Mouse (Mus musculus) limb, embryonic 13.5 days (tissue): ENCODE measurements at regions not wholly inside any gene's neighbourhood (a gene's known extent, or its start where the extent isn't known, plus 50 kb on each side); places are given as distances from the start of the nearest gene placed in this dataset.
A peak's percentile ranks its signal among the peaks of the same experiment; 100 is the strongest.

Experiments
- ATAC-seq: fragments of 200-750 bp; cut with Nextera tagmentation; 2 replicates; pipeline ENCODE4 v1.8.0; 2017; ENCODE audit warnings: low read depth, moderate number of reproducible peaks, moderate TSS enrichment; ENCODE audit not compliant: low FRiP score
- H3K27ac ChIP-seq: fragments of 300-500 bp; sonication (generic); 2 replicates; pipeline ENCODE4 v1.5.1; 2015; ENCODE audit warnings: inconsistent platforms, mild to moderate bottlenecking, moderate library complexity
- H3K27me3 ChIP-seq: fragments of 300-500 bp; sonication (generic); 2 replicates; pipeline ENCODE4 v1.6.1; 2015; ENCODE audit warnings: mild to moderate bottlenecking, inconsistent platforms
- H3K36me3 ChIP-seq: fragments of 300-500 bp; sonication (generic); 2 replicates; pipeline ENCODE4 v1.6.1; 2015; ENCODE audit warnings: inconsistent platforms, mild to moderate bottlenecking, moderate library complexity
- H3K4me1 ChIP-seq: fragments of 300-500 bp; sonication (generic); 2 replicates; pipeline ENCODE4 v1.6.1; 2015; ENCODE audit warnings: inconsistent platforms
- H3K4me2 ChIP-seq: fragments of 300-500 bp; sonication (generic); replicated peaks from 2 replicates; pipeline ENCODE4 v1.6.1; 2015; ENCODE audit warnings: inconsistent platforms, mild to moderate bottlenecking, moderate library complexity
- H3K4me3 ChIP-seq: fragments of 300-500 bp; sonication (generic); 2 replicates; pipeline ENCODE4 v1.5.1; 2015; ENCODE audit warnings: moderate library complexity, mild to moderate bottlenecking, inconsistent platforms
- H3K9ac ChIP-seq: fragments of 300-500 bp; sonication (generic); 2 replicates; pipeline ENCODE4 v1.6.1; 2015; ENCODE audit warnings: mild to moderate bottlenecking, inconsistent platforms
- H3K9me3 ChIP-seq: fragments of 300-500 bp; sonication (generic); 2 replicates; pipeline ENCODE4 v1.6.1; 2016; ENCODE audit warnings: inconsistent platforms
- WGBS: fragments of 180-500 bp; shearing (Covaris S2); methylation state at CpG from one replicate; pipeline ENCODE4 v1.1.7; 2015; 5-methylcytosine and 5-hydroxymethylcytosine counted together

- no peaks in the 10 kb centered on the region for H3K4me1 ChIP-seq
- H3K27ac ChIP-seq: no peak overlapping the region
- H3K4me2 ChIP-seq: no peak overlapping the region
- H3K36me3 ChIP-seq: no peaks in the 10 kb centered on the region
- no peak overlapping the region for H3K4me3 ChIP-seq
- H3K27me3 ChIP-seq: peaks cover 11% of the 10 kb centered on the region
- ATAC-seq: no peak
- H3K9ac ChIP-seq: no peak overlapping the region
- H3K9me3 ChIP-seq: no peaks in the 10 kb centered on the region
- WGBS: 90% methylated on average over 1 of the region's 1 CpGs
Measured at GRCm38 (mm10) chr14:71666656-71667055, 825.0 kb downstream of the Gm9195 start.

DNA sequence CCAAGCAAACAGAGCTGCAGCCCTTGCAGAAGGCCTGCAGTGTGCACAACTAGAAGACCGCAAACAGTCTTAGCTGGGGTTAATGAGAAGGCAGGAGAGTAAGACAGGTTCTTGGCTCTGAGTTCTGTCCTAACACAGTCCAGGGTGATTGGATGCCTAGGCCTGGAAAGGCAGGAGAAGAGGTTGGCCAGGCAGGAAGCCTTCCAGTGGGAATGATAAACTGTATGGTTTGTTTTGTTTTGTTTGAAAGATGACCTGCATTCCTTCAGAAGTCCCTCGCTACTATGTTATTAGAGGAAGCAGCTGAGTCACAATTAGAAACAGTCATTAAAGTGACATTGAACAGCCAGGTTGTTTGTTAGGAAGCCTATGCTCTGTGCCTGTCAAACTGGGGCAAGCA is 831.5 kb downstream of the Gm9195 start:
- H3K27me3 ChIP-seq: no peaks in the 10 kb centered on the region
- H3K36me3 ChIP-seq: no peaks in the 10 kb centered on the region
- no peaks in the 10 kb centered on the region for H3K9me3 ChIP-seq
- no peak overlapping the region for H3K4me2 ChIP-seq
- no peak overlapping the region for H3K9ac ChIP-seq
- no peaks in the 10 kb centered on the region; the same call in 1 of the 2 replicates for H3K4me1 ChIP-seq
- H3K4me3 ChIP-seq: no peak overlapping the region
- 34% methylated on average over 2 of the region's 2 CpGs for WGBS
- H3K27ac ChIP-seq: no peak overlapping the region
- ATAC-seq: no peak

GRCm38 (mm10) chr14:71654785-71655627 is 836.6 kb downstream of the Gm9195 start:
- Histone ChIP-seq H3K27ac (no peak overlapping the region), H3K27me3 (no peaks in the 10 kb centered on the region), H3K36me3 (no peaks in the 10 kb centered on the region), H3K4me2 (no peak overlapping the region), H3K4me1 (peaks cover 5% of the 10 kb centered on the region), H3K4me3 (no peak overlapping the region), H3K9me3 (no peaks in the 10 kb centered on the region), H3K9ac (no peak overlapping the region)
- 30% methylated on average over 3 of the region's 3 CpGs for WGBS
- ATAC-seq: peak; percentile 91

DNA sequence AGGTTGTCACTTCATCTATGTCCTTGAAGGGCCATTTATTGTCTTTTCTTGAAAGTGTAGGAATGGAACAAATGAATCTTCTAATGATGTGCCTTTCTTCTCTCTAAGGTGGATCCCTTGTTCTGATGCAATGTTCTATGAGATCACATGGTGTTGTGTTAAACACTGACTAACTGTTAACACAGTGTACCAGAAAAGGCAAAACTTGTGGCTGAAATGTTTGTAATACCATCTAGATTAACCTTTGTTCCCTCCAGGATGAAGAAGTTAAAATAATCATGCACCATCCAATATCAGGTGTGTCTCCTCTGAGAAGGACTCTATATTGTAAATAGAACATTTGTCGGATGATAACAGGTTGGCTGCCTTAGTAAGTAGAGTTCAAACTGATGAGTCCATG is 849.1 kb downstream of the Gm9195 start:
- Histone ChIP-seq H3K4me3 (no peak overlapping the region), H3K4me1 (no peaks in the 10 kb centered on the region), H3K9ac (no peak overlapping the region), H3K9me3 (no peaks in the 10 kb centered on the region), H3K27me3 (no peaks in the 10 kb centered on the region), H3K4me2 (no peak overlapping the region), H3K27ac (no peak overlapping the region), H3K36me3 (no peaks in the 10 kb centered on the region)
- ATAC-seq: no peak
- 95% methylated on average over 1 of the region's 1 CpGs for WGBS

DNA sequence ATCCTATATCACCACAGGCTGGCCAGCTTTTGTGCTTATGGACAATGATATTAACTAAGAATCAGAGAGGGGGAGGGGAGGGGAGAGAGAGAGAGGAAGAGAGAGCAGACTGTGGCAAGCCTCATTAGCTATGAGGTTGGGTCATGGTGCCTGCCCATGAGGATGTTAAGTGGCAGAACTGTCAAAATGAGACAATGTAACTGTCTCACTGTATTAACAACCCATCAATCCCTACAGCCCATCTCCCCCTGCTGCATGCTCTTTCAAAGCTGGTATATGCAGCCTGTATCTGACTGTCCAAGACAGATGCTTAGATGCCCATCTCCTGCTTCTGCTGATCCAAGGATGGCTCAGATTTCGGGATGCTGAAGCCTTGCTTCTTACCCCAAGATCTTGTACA is 852.6 kb downstream of the Gm9195 start:
- no peaks in the 10 kb centered on the region for H3K36me3 ChIP-seq
- no peak for ATAC-seq
- WGBS: 77% methylated on average over 1 of the region's 1 CpGs

GRCm38 (mm10) chr14:71635091-71635490 is 856.5 kb downstream of the Gm9195 start:
- ATAC-seq: no peak
- Histone ChIP-seq H3K27me3 (no peaks in the 10 kb centered on the region), H3K9me3 (no peaks in the 10 kb centered on the region), H3K4me1 (no peaks in the 10 kb centered on the region), H3K4me3 (no peak overlapping the region), H3K27ac (no peak overlapping the region), H3K4me2 (no peak overlapping the region), H3K36me3 (no peaks in the 10 kb centered on the region), H3K9ac (no peak overlapping the region)
- WGBS: 86% methylated on average over 1 of the region's 1 CpGs

More for the DNA sequence above, 852.6 kb downstream of the Gm9195 start:
- Histone ChIP-seq H3K4me2 (no peak overlapping the region), H3K27me3 (no peaks in the 10 kb centered on the region), H3K4me3 (no peak overlapping the region), H3K27ac (no peak overlapping the region), H3K4me1 (no peaks in the 10 kb centered on the region), H3K9me3 (no peaks in the 10 kb centered on the region), H3K9ac (no peak overlapping the region)

GRCm38 (mm10) chr14:71609698-71610301 is 881.8 kb downstream of the Gm9195 start:
- Histone ChIP-seq H3K9me3 (no peaks in the 10 kb centered on the region), H3K9ac (no peak overlapping the region), H3K27ac (no peak overlapping the region), H3K4me1 (no peaks in the 10 kb centered on the region), H3K36me3 (no peaks in the 10 kb centered on the region), H3K27me3 (no peaks in the 10 kb centered on the region), H3K4me2 (no peak overlapping the region), H3K4me3 (no peak overlapping the region)
- WGBS: 80% methylated on average over 4 of the region's 4 CpGs
- ATAC-seq: no peak

GRCm38 (mm10) chr14:71603710-71604109 is 887.9 kb downstream of the Gm9195 start:
- ATAC-seq: no peak
- H3K36me3 ChIP-seq: no peaks in the 10 kb centered on the region
- no peak overlapping the region for H3K9ac ChIP-seq
- no peak overlapping the region for H3K4me3 ChIP-seq
- no peak overlapping the region for H3K4me2 ChIP-seq
- no peak overlapping the region for H3K27ac ChIP-seq
- WGBS: 91% methylated on average over 2 of the region's 2 CpGs
- H3K9me3 ChIP-seq: no peaks in the 10 kb centered on the region
- no peaks in the 10 kb centered on the region for H3K4me1 ChIP-seq
- no peaks in the 10 kb centered on the region for H3K27me3 ChIP-seq

GRCm38 (mm10) chr14:71597859-71598258 is 893.8 kb downstream of the Gm9195 start:
- no peaks in the 10 kb centered on the region for H3K9me3 ChIP-seq
- ATAC-seq: no peak

GRCm38 (mm10) chr14:71588694-71589240 is 902.9 kb downstream of the Gm9195 start:
- WGBS: 61% methylated on average over 1 of the region's 1 CpGs
- no peaks in the 10 kb centered on the region for H3K27me3 ChIP-seq
- H3K36me3 ChIP-seq: no peaks in the 10 kb centered on the region
- H3K4me1 ChIP-seq: no peaks in the 10 kb centered on the region
- no peak overlapping the region for H3K4me2 ChIP-seq
- no peak overlapping the region for H3K27ac ChIP-seq
- no peak overlapping the region for H3K4me3 ChIP-seq
- no peak for ATAC-seq
- H3K9me3 ChIP-seq: no peaks in the 10 kb centered on the region
- no peak overlapping the region for H3K9ac ChIP-seq

More at GRCm38 (mm10) chr14:71597859-71598258, 893.8 kb downstream of the Gm9195 start:
- Histone ChIP-seq H3K36me3 (no peaks in the 10 kb centered on the region), H3K9ac (no peak overlapping the region), H3K4me2 (no peak overlapping the region), H3K27ac (no peak overlapping the region), H3K27me3 (no peaks in the 10 kb centered on the region), H3K4me3 (no peak overlapping the region), H3K4me1 (no peaks in the 10 kb centered on the region)
- WGBS: 77% methylated on average over 3 of the region's 3 CpGs

DNA sequence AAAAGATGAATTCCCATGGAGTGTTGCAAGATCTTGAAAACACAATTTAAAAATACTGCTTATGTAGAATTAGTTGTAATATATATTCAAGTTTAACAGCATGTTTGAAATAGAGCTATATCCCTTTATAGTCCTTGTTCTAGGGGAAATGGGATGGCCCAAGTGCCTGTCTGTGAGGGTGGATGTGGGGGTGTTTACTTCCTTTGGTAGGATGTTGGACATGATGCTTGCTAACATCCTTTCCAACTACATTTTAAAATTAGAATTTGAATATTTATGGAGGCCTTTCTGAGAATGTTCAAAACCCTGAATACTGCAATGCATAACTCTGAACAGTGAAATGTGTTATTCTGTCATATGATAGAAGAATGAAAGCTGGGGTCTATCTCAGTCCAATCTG is 903.6 kb downstream of the Gm9195 start:
- H3K4me1 ChIP-seq: no peaks in the 10 kb centered on the region
- H3K27me3 ChIP-seq: no peaks in the 10 kb centered on the region
- H3K4me3 ChIP-seq: no peak overlapping the region
- no peaks in the 10 kb centered on the region for H3K9me3 ChIP-seq
- H3K36me3 ChIP-seq: no peaks in the 10 kb centered on the region
- no peak overlapping the region for H3K9ac ChIP-seq
- no peak overlapping the region for H3K4me2 ChIP-seq
- no peak for ATAC-seq
- H3K27ac ChIP-seq: no peak overlapping the region

- H3K4me1 ChIP-seq: no peaks in the 10 kb centered on the region
- H3K27ac ChIP-seq: no peak overlapping the region
- H3K9ac ChIP-seq: no peak overlapping the region
- H3K27me3 ChIP-seq: no peaks in the 10 kb centered on the region
- WGBS: 81% methylated on average over 3 of the region's 3 CpGs
- no peak for ATAC-seq
- H3K9me3 ChIP-seq: no peaks in the 10 kb centered on the region
- H3K4me3 ChIP-seq: no peak overlapping the region
- H3K4me2 ChIP-seq: no peak overlapping the region
- no peaks in the 10 kb centered on the region for H3K36me3 ChIP-seq
Measured at GRCm38 (mm10) chr14:71564816-71565215, 926.8 kb downstream of the Gm9195 start.
